Mouse (Mus musculus) heart, adult 2 months (tissue): ENCODE measurements around the gene Vps51. TPM values are rescaled to one million over a fixed set of nuclear protein-coding genes. Genes with fewer than 3 reads are reported as not detected.

Experiments used
- DNase-seq, 2 experiments: peaks; one replicate each; pipeline ENCODE4 v3.0.0; 2021
- H3K27ac ChIP-seq: fragments of 200-600 bp; 2 replicates; pipeline ENCODE4 v1.8.1; 2022
- H3K27me3 ChIP-seq: fragments of 200-500 bp; 2 replicates; pipeline ENCODE4 v1.6.1; 2012; ENCODE audit warnings: mild to moderate bottlenecking, low read length, inconsistent platforms, mixed read lengths; ENCODE audit not compliant: control insufficient read depth, insufficient read depth
- H3K36me3 ChIP-seq: fragments of 200-500 bp; 2 replicates; pipeline ENCODE4 v1.6.1; 2012; ENCODE audit warnings: low read length, inconsistent platforms; ENCODE audit not compliant: control insufficient read depth, insufficient read depth
- H3K4me1 ChIP-seq: fragments of 200-500 bp; 2 replicates; pipeline ENCODE4 v1.6.1; 2011; ENCODE audit warnings: low read length; ENCODE audit not compliant: control insufficient read depth, insufficient read depth
- H3K4me3 ChIP-seq: fragments of 200-600 bp; 2 replicates; pipeline ENCODE4 v1.8.1; 2022
- H3K79me2 ChIP-seq: fragments of 200-500 bp; replicated peaks from 2 replicates; pipeline ENCODE4 v1.6.1; 2012; ENCODE audit warnings: mild to moderate bottlenecking, inconsistent platforms, low read length, moderate library complexity, mixed read lengths; ENCODE audit not compliant: control insufficient read depth, insufficient read depth
- H3K9ac ChIP-seq: fragments of 200-500 bp; 2 replicates; pipeline ENCODE4 v1.6.1; 2012; ENCODE audit warnings: low read depth, mild to moderate bottlenecking, control low read depth, inconsistent platforms, low read length, mixed read lengths
- CTCF ChIP-seq: fragments of 200-600 bp; IDR thresholded peaks from 2 replicates; pipeline ENCODE4 v1.8.1; 2022; ENCODE audit warnings: antibody characterized with exemption, mild to moderate bottlenecking, moderate library complexity
- EP300 ChIP-seq: fragments of 200-500 bp; IDR thresholded peaks from 2 replicates; pipeline ENCODE4 v1.6.1; 2011; ENCODE audit warnings: low read depth, low read length, control low read depth; ENCODE audit not compliant: insufficient read depth
- POLR2A ChIP-seq: fragments of 200-500 bp; IDR thresholded peaks from 2 replicates; pipeline ENCODE4 v1.6.1; 2011; ENCODE audit warnings: mild to moderate bottlenecking, low read depth, low read length, control low read depth; ENCODE audit not compliant: insufficient read depth
- WGBS: fragments of 180-500 bp; shearing (Covaris S2); methylation state at CpG from one replicate; pipeline ENCODE4 v1.1.7; 2018; 5-methylcytosine and 5-hydroxymethylcytosine counted together
- intact Hi-C: fragments of 180-260 bp; cut with DNase I; formaldehyde crosslinking; loops from one replicate; pipeline ENCODE4 v1.15.1; 2025
- microRNA-seq, 2 experiments: library from miRNA; unstranded; fragments of <30 nt; microRNA quantifications; one replicate each; pipeline ENCODE4 v1.2.0; 2021
- polyA plus RNA-seq: library from polyadenylated mRNA; depleted of rRNA; stranded (reverse); fragments of >200 nt; gene quantifications from 2 replicates; pipeline ENCODE4 v1.2.3, GENCODE M21; 2012; rRNA removed
- total RNA-seq, 2 experiments: library from RNA; stranded (reverse); gene quantifications; 2 replicates each; pipeline ENCODE4 v1.2.3; 2021

Vps51 gene
- total and polyA plus RNA-seq, 3 experiments, result 19.1 to 39.0 (median 22.0) TPM

GRCm38 (mm10) chr19:6023930-6024329, 53.1 kb downstream of the Vps51 start:
- no peak for DNase-seq
- no peak overlapping the region for H3K27ac ChIP-seq
- no peak overlapping the region for H3K4me3 ChIP-seq
- 65% methylated on average over 7 of the region's 7 CpGs for WGBS
- H3K36me3 ChIP-seq, result no peaks in the 10 kb centered on the region
- TF ChIP-seq CTCF (no peak), EP300 (no peak), POLR2A (no peak)
- H3K4me1 ChIP-seq, result no peaks in the 10 kb centered on the region
- no peaks in the 10 kb centered on the region for H3K79me2 ChIP-seq
- intact Hi-C loops, result no loop called here
- H3K9ac ChIP-seq, result no peak overlapping the region
- H3K27me3 ChIP-seq, result peaks cover 3% of the 10 kb centered on the region; the same call in 1 of the 2 replicates

GRCm38 (mm10) chr19:6023059-6023458, 54.0 kb downstream of the Vps51 start:
- 66% methylated on average over 8 of the region's 8 CpGs for WGBS
- TF ChIP-seq EP300 (no peak), POLR2A (no peak), CTCF (no peak)
- Histone ChIP-seq H3K36me3 (no peaks in the 10 kb centered on the region), H3K27ac (no peak overlapping the region), H3K4me3 (no peak overlapping the region), H3K27me3 (peaks cover 3% of the 10 kb centered on the region; the same call in 1 of the 2 replicates), H3K79me2 (no peaks in the 10 kb centered on the region), H3K4me1 (no peaks in the 10 kb centered on the region), H3K9ac (no peak overlapping the region)
- no peak for DNase-seq
- intact Hi-C loops, result no loop called here

GRCm38 (mm10) chr19:6020276-6020675, 56.8 kb downstream of the Vps51 start:
- TF ChIP-seq EP300 (no peak), CTCF (0 out of 2 replicates have a peak, but pooled peaks have one; percentile 6)
- Histone ChIP-seq H3K4me3 (no peak overlapping the region), H3K36me3 (no peaks in the 10 kb centered on the region), H3K79me2 (no peaks in the 10 kb centered on the region), H3K9ac (no peak overlapping the region), H3K4me1 (no peaks in the 10 kb centered on the region), H3K27me3 (peaks cover 3% of the 10 kb centered on the region; the same call in 1 of the 2 replicates), H3K27ac (no peak overlapping the region)
- 48% methylated on average over 3 of the region's 3 CpGs for WGBS
- intact Hi-C loops, result no loop called here
- DNase-seq, result no peak

- 32% methylated on average over 15 of the region's 15 CpGs for whole genome bisulfite sequencing
These were observed 58.6 kb downstream of the Vps51 start for GRCm38 (mm10) chr19:6018142-6019089.

More at GRCm38 (mm10) chr19:6018142-6019089, 58.6 kb downstream of the Vps51 start:
- Histone ChIP-seq H3K36me3 (no peaks in the 10 kb centered on the region), H3K27me3 (peaks cover 3% of the 10 kb centered on the region; the same call in 1 of the 2 replicates), H3K4me1 (peaks cover 4% of the 10 kb centered on the region), H3K9ac (no peak overlapping the region), H3K4me3 (no peak overlapping the region), H3K79me2 (no peaks in the 10 kb centered on the region), H3K27ac (no peak overlapping the region)
- intact Hi-C loops, result loop anchor here (1.0 to 2.0 kb wide), 2 partner anchors 53 to 232 kb away; no protein-coding TSS in a partner anchor
- TF ChIP-seq EP300 (peak; percentile 85), CTCF (peak; percentile 97), POLR2A (no peak)
- DNase-seq, result peak; percentile 82 to 88

Small RNA genes within 50 kb of the gene (microRNA-seq; reads per million reads assigned to microRNA genes)
- gene Mir6988, result 1.9 to 2.2 reads per million in 2 experiments

Other genes with a start within 250 kb of the Vps51 start
- 1 to 10 TPM; 7.7 to 8.4 TPM for gene Frmd8, start 202.0 kb downstream of the Vps51 start, total RNA-seq
- gene Frmd8, start 202.0 kb downstream of the Vps51 start, polyA plus RNA-seq, result 7.0 and 9.3 TPM in 2 replicates
- gene Slc25a45, start 199.4 kb downstream of the Vps51 start, total RNA-seq, result 1 to 10 TPM; 2.8 TPM
- gene Slc25a45, start 199.4 kb downstream of the Vps51 start, polyA plus RNA-seq, result 7.9 and 8.2 TPM in 2 replicates
- gene Tigd3, start 183.1 kb downstream of the Vps51 start, total RNA-seq, result under 1 TPM; 0.14 to 0.47 TPM
- 0.25 and 0.67 TPM in 2 replicates for gene Tigd3, start 183.1 kb downstream of the Vps51 start, polyA plus RNA-seq
- 10 to 100 TPM; 82.3 to 83.5 TPM for gene Dpf2, start 164.2 kb downstream of the Vps51 start, total RNA-seq
- gene Dpf2, start 164.2 kb downstream of the Vps51 start, polyA plus RNA-seq, result 71.8 and 104 TPM in 2 replicates
- gene Cdc42ep2, start 152.4 kb downstream of the Vps51 start, total RNA-seq, result 1 to 10 TPM; 8.0 to 8.4 TPM
- 11.7 and 19.0 TPM in 2 replicates for gene Cdc42ep2, start 152.4 kb downstream of the Vps51 start, polyA plus RNA-seq
- gene Pola2, start 113.0 kb downstream of the Vps51 start, total RNA-seq, result 10 to 100 TPM in 1 of 2 experiments, 1 to 10 TPM in 1; 8.6 to 10.9 TPM
- gene Pola2, start 113.0 kb downstream of the Vps51 start, polyA plus RNA-seq, result 27.9 and 38.7 TPM in 2 replicates
- gene Slc22a20, start 91.1 kb downstream of the Vps51 start, total RNA-seq, result not detected
- not detected in 2 replicates for gene Slc22a20, start 91.1 kb downstream of the Vps51 start, polyA plus RNA-seq
- 10 to 100 TPM; 26.4 to 26.8 TPM for gene Capn1, start 61.3 kb downstream of the Vps51 start, total RNA-seq
- gene Capn1, start 61.3 kb downstream of the Vps51 start, polyA plus RNA-seq, result 21.5 and 26.2 TPM in 2 replicates
- gene Syvn1, start 30.7 kb downstream of the Vps51 start, total RNA-seq, result 10 to 100 TPM; 21.3 to 24.2 TPM
- 17.1 and 23.1 TPM in 2 replicates for gene Syvn1, start 30.7 kb downstream of the Vps51 start, polyA plus RNA-seq
- gene Mrpl49, start 19.4 kb downstream of the Vps51 start, total RNA-seq, result 10 to 100 TPM; 37.1 to 39.0 TPM
- gene Mrpl49, start 19.4 kb downstream of the Vps51 start, polyA plus RNA-seq, result 23.5 and 33.0 TPM in 2 replicates
- gene Fau, start 19.4 kb downstream of the Vps51 start, total RNA-seq, result 100 to 1,000 TPM; 550 to 636 TPM
- gene Fau, start 19.4 kb downstream of the Vps51 start, polyA plus RNA-seq, result 265 and 386 TPM in 2 replicates
- gene Znhit2, start 16.0 kb downstream of the Vps51 start, total RNA-seq, result 10 to 100 TPM in 1 of 2 experiments, 1 to 10 TPM in 1; 9.9 to 13.4 TPM
- 12.3 and 14.4 TPM in 2 replicates for gene Znhit2, start 16.0 kb downstream of the Vps51 start, polyA plus RNA-seq
- gene Tm7sf2, start 8.9 kb downstream of the Vps51 start, total RNA-seq, result 1 to 10 TPM; 2.7 to 3.7 TPM
- 9.3 and 11.9 TPM in 2 replicates for gene Tm7sf2, start 8.9 kb downstream of the Vps51 start, polyA plus RNA-seq
- not detected for gene Tmem262, start 2.8 kb upstream of the Vps51 start, total RNA-seq
- not detected in 2 replicates for gene Tmem262, start 2.8 kb upstream of the Vps51 start, polyA plus RNA-seq
- gene Gm28374, start 5.0 kb upstream of the Vps51 start, total RNA-seq, result not detected
- gene Gm28374, start 5.0 kb upstream of the Vps51 start, polyA plus RNA-seq, result not detected in 2 replicates
- gene Zfpl1, start 7.7 kb upstream of the Vps51 start, total RNA-seq, result 10 to 100 TPM; 13.8 to 15.6 TPM
- 47.5 and 50.7 TPM in 2 replicates for gene Zfpl1, start 7.7 kb upstream of the Vps51 start, polyA plus RNA-seq
- gene Cdca5, start 7.8 kb upstream of the Vps51 start, total RNA-seq, result not detected
- gene Cdca5, start 7.8 kb upstream of the Vps51 start, polyA plus RNA-seq, result 0.09 and 0.27 TPM in 2 replicates
- not detected for gene AC131692.1, start 17.2 kb upstream of the Vps51 start, total RNA-seq
- gene AC131692.1, start 17.2 kb upstream of the Vps51 start, polyA plus RNA-seq, result not detected in 2 replicates
- not detected for gene Naaladl1, start 28.6 kb upstream of the Vps51 start, total RNA-seq
- gene Naaladl1, start 28.6 kb upstream of the Vps51 start, polyA plus RNA-seq, result not detected in 2 replicates
- 10 to 100 TPM in 1 of 2 experiments, 1 to 10 TPM in 1; 8.7 to 10.3 TPM for gene Sac3d1, start 41.4 kb upstream of the Vps51 start, total RNA-seq
- 13.1 and 15.4 TPM in 2 replicates for gene Sac3d1, start 41.4 kb upstream of the Vps51 start, polyA plus RNA-seq
- gene Snx15, start 51.1 kb upstream of the Vps51 start, total RNA-seq, result 10 to 100 TPM; 14.1 to 16.6 TPM
- 22.0 and 29.5 TPM in 2 replicates for gene Snx15, start 51.1 kb upstream of the Vps51 start, polyA plus RNA-seq
- 1 to 10 TPM in 1 of 2 experiments, under 1 TPM in 1; 0.98 to 1.6 TPM for gene Batf2, start 63.8 kb upstream of the Vps51 start, total RNA-seq
- 2.3 and 3.2 TPM in 2 replicates for gene Batf2, start 63.8 kb upstream of the Vps51 start, polyA plus RNA-seq
- gene Arl2, start 64.3 kb upstream of the Vps51 start, total RNA-seq, result 10 to 100 TPM; 62.1 to 72.9 TPM
- gene Arl2, start 64.3 kb upstream of the Vps51 start, polyA plus RNA-seq, result 153 and 155 TPM in 2 replicates
- gene Majin, start 107.2 kb upstream of the Vps51 start, total RNA-seq, result not detected
- gene Majin, start 107.2 kb upstream of the Vps51 start, polyA plus RNA-seq, result 0.20 and 0.23 TPM in 2 replicates
- not detected for gene Gpha2, start 149.1 kb upstream of the Vps51 start, total RNA-seq
- 0.27 TPM in 1 of 2 replicates, not detected in the other for gene Gpha2, start 149.1 kb upstream of the Vps51 start, polyA plus RNA-seq
- 10 to 100 TPM; 34.8 to 35.1 TPM for gene Ppp2r5b, start 158.6 kb upstream of the Vps51 start, total RNA-seq
- 36.8 and 40.6 TPM in 2 replicates for gene Ppp2r5b, start 158.6 kb upstream of the Vps51 start, polyA plus RNA-seq
- 10 to 100 TPM; 20.5 to 24.5 TPM for gene Atg2a, start 164.4 kb upstream of the Vps51 start, total RNA-seq
- 26.3 and 26.7 TPM in 2 replicates for gene Atg2a, start 164.4 kb upstream of the Vps51 start, polyA plus RNA-seq
- gene Ehd1, start 199.5 kb upstream of the Vps51 start, total RNA-seq, result 100 to 1,000 TPM in 1 of 2 experiments, 10 to 100 TPM in 1; 98.0 to 120 TPM
- 111 and 142 TPM in 2 replicates for gene Ehd1, start 199.5 kb upstream of the Vps51 start, polyA plus RNA-seq
- gene Cdc42bpg, start 229.2 kb upstream of the Vps51 start, total RNA-seq, result 10 to 100 TPM; 11.7 to 13.9 TPM
- 7.0 and 7.7 TPM in 2 replicates for gene Cdc42bpg, start 229.2 kb upstream of the Vps51 start, polyA plus RNA-seq